Mouse (Mus musculus) heart, embryonic 11.5 days (tissue): ENCODE measurements around the gene Olfr1274-ps. TPM values are rescaled to one million over a fixed set of nuclear protein-coding genes. Genes with fewer than 3 reads are reported as not detected.
"Not testable (repeated sequence)": the region's sequence is repeated elsewhere in the genome, so short reads cannot be mapped to it uniquely, and the experiment has no call there.

Experiments
- ATAC-seq: fragments of 200-750 bp; cut with Nextera tagmentation; replicated peaks from 2 replicates; pipeline ENCODE4 v1.8.0; 2017; ENCODE audit warnings: moderate library complexity; ENCODE audit not compliant: insufficient number of reproducible peaks, low FRiP score, low TSS enrichment
- H3K27ac ChIP-seq: fragments of 300-500 bp; sonication (generic); 2 replicates; pipeline ENCODE4 v1.5.1; 2014; ENCODE audit warnings: mild to moderate bottlenecking, low read depth, low read length
- H3K27me3 ChIP-seq: fragments of 300-500 bp; sonication (generic); 2 replicates; pipeline ENCODE4 v1.6.1; 2014; ENCODE audit warnings: mild to moderate bottlenecking, low read length, mixed read lengths; ENCODE audit not compliant: control insufficient read depth, insufficient read depth
- H3K36me3 ChIP-seq: fragments of 300-500 bp; sonication (generic); 2 replicates; pipeline ENCODE4 v1.6.1; 2014; ENCODE audit warnings: mild to moderate bottlenecking, low read length, moderate library complexity, mixed read lengths; ENCODE audit not compliant: control insufficient read depth, insufficient read depth
- H3K4me1 ChIP-seq: fragments of 300-500 bp; sonication (generic); 2 replicates; pipeline ENCODE4 v1.6.1; 2014; ENCODE audit warnings: low read length; ENCODE audit not compliant: control insufficient read depth, insufficient read depth
- H3K4me2 ChIP-seq: fragments of 300-500 bp; sonication (generic); 2 replicates; pipeline ENCODE4 v1.6.1; 2014; ENCODE audit warnings: mild to moderate bottlenecking, moderate library complexity
- H3K4me3 ChIP-seq: fragments of 300-500 bp; sonication (generic); 2 replicates; pipeline ENCODE4 v1.5.1; 2014; ENCODE audit warnings: low read depth, low read length
- H3K9ac ChIP-seq: fragments of 300-500 bp; sonication (generic); 2 replicates; pipeline ENCODE4 v1.6.1; 2014; ENCODE audit warnings: mild to moderate bottlenecking, low read depth, low read length, moderate library complexity
- H3K9me3 ChIP-seq: fragments of 300-500 bp; sonication (generic); replicated peaks from 2 replicates; pipeline ENCODE4 v1.6.1; 2016; ENCODE audit warnings: low read length; ENCODE audit not compliant: control insufficient read depth
- WGBS: fragments of 180-500 bp; shearing (Covaris S2); extraction: QIAGEN DNeasy Blood & Tissue Kit; methylation state at CpG from one replicate; pipeline ENCODE4 v1.1.7; 2014; ENCODE audit not compliant: insufficient replicate concordance; 5-methylcytosine and 5-hydroxymethylcytosine counted together
- polyA plus RNA-seq: library from polyadenylated mRNA; unstranded; fragments of >200 nt; fragmentation: Nextera tagmentation; extraction: Ambion mirVana; gene quantifications from 2 replicates; pipeline ENCODE4 v1.2.1, GENCODE M21; 2014

Olfr1274-ps gene
- polyA plus RNA-seq, 1 experiment from 2014 or later, result not detected

DNA sequence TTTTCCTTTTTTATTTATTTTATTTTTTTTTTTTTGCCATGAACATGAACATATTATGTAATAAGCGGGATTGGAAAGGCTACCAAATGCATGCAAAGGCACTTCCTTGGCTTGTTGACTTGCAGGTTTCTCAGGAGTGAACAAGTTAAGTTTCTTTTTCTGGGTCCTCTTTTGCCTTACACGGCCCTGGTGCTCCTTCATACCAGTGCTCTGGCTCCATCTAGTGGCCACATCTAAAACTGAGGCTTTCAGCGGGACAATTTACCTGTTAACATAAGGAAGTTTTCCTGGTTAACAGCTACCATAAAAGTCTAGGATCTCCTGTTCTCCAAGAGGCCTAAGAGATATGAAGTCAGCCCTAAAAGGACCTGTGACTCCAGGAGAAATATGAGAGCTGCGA, 31.3 kb downstream of the Olfr1274-ps start:
- not testable (repeated sequence) for H3K4me2 ChIP-seq, H3K4me1 ChIP-seq, H3K27me3 ChIP-seq, ATAC-seq, H3K9me3 ChIP-seq, H3K9ac ChIP-seq, H3K36me3 ChIP-seq, H3K4me3 ChIP-seq, H3K27ac ChIP-seq
- WGBS, result no CpG with 5 or more reads among the region's 4 CpGs

DNA sequence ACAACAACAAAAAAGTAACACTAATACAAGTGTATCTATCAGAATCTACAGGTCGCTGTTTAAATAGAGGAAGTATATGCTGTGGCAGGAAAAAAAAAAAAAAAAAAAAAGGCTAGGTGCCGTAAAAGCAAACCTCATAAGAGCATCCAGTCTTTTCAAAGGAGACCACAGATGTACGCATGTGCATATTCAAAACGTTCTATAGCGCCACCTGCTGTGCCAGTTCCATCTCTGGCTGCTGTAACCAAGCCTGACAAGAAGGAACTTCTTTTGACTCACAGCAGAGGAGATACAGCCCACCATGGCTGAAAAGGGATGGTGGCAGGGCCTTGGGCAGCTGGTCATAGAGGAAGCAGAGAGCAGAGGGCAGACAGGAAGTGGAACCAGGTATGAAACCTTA, 39.0 kb downstream of the Olfr1274-ps start:
- H3K27me3 ChIP-seq, H3K9me3 ChIP-seq, H3K36me3 ChIP-seq, H3K27ac ChIP-seq, H3K9ac ChIP-seq, H3K4me2 ChIP-seq, H3K4me3 ChIP-seq, H3K4me1 ChIP-seq, ATAC-seq: not testable (repeated sequence)
- WGBS, result 88% methylated on average over 1 of the region's 5 CpGs

DNA sequence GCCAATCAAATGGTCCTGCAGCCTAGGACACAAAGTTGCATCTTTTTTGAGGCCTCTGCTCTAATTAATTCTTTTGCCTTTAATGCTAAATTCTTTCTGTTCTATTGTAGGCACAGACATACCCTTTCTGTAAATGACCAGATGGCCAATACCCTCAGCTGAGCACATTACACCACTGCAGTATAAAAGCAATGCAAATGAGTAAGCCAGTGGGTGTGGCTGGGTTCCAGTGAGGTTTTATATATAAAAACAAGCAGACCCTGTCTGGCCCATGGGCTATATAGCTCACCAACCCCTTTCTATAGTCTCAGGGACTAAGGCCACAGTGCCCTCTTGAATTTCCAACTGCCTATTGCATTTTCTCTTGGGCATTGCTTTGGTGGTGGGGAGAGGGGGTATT, 41.7 kb downstream of the Olfr1274-ps start:
- H3K27ac ChIP-seq, result not testable (repeated sequence)

DNA sequence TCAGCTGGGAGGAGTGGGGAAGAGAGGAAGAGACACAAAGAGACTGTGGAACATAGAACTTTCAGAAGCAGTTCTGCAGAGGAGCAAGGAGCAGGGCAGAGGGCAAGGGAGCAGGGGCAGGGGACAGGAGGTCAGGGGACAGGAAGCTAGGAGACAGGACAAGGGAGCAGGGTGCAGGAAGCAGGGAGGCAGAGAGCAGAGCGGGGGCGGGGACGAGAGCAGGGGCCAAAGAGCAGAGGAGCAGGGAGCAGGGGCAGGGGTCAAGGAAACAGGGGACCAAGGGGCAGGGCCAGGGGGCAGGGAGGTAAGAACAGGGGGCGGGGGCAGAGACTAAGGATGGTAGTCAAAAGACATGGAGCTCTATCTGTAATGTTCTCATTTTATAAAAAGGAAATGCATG, 43.3 kb downstream of the Olfr1274-ps start:
- 45% methylated on average over 4 of the region's 4 CpGs for WGBS
- not testable (repeated sequence) for H3K9ac ChIP-seq, H3K36me3 ChIP-seq, H3K27ac ChIP-seq, H3K27me3 ChIP-seq, H3K4me2 ChIP-seq, H3K4me3 ChIP-seq, ATAC-seq, H3K9me3 ChIP-seq, H3K4me1 ChIP-seq

More for the DNA sequence above, 41.7 kb downstream of the Olfr1274-ps start:
- not testable (repeated sequence) for H3K4me2 ChIP-seq, H3K9me3 ChIP-seq, H3K4me3 ChIP-seq, H3K9ac ChIP-seq, H3K4me1 ChIP-seq, H3K36me3 ChIP-seq, H3K27me3 ChIP-seq, ATAC-seq

DNA sequence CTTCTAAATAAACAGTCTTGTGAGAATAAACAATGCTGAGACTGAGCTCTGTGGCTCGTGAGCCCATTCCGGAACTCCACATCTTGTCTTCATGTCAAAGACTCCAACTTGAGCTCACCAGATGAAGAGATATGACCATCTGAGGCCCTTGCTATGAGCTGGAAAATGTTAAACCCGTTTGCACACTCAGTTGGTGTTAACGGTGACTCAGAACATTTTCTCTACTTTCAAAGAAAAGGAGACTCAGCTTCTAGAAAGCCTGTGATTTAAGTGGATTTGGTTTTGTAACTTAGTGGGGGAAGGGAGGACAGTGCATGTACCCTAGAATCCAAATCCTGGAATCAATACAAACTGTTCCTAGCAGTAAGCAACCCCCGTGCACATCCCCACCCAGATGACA, 45.3 kb downstream of the Olfr1274-ps start:
- H3K9me3 ChIP-seq, result no peaks in the 10 kb centered on the region
- no peaks in the 10 kb centered on the region for H3K36me3 ChIP-seq
- H3K9ac ChIP-seq, result no peak overlapping the region
- 72% methylated on average over 5 of the region's 5 CpGs for WGBS
- ATAC-seq, result no peak
- no peak overlapping the region for H3K4me2 ChIP-seq
- H3K4me3 ChIP-seq, result no peak overlapping the region
- no peak overlapping the region for H3K27ac ChIP-seq
- no peaks in the 10 kb centered on the region for H3K4me1 ChIP-seq
- H3K27me3 ChIP-seq, result no peaks in the 10 kb centered on the region

DNA sequence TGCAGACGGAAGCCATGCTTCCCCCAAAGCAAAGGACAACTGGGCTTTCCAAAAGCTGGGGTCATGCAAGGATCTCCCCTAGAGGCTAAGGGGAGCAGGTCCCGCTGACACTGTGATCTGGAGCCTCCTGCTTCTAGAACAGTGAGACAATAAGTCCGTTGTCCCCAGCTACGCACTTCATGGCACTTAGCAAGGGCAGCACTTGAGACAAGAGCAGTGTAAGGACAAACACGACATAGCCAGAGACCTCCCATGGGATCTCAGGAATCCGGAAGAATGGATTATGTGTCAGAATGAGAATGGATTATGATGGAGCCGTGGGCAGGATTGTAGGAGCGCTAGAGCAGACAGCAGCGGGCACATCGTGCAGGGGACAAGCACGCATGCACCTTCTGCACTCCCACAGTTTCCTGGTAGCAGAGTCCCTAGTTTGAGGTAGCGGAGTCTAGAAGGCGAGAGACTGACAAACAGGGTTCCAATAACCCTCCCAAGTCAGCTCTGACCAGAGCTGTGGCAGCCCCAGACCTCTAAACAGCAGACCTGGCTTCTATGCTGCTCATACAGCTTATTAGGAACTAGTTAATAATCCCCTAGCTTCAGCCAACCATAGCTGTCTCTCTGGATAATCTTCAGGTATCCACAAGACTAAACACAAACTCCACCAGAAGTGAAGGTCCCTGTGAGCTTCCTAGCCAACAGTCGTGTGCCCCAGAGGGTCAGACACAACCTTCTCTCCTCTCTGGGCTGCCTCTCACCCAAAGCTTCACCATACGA, 50.7 kb downstream of the Olfr1274-ps start:
- Histone ChIP-seq H3K4me2 (no peak overlapping the region), H3K4me3 (no peak overlapping the region), H3K4me1 (no peaks in the 10 kb centered on the region), H3K9ac (no peak overlapping the region), H3K36me3 (no peaks in the 10 kb centered on the region), H3K27me3 (no peaks in the 10 kb centered on the region), H3K9me3 (no peaks in the 10 kb centered on the region), H3K27ac (no peak overlapping the region)
- no peak for ATAC-seq
- WGBS, result 79% methylated on average over 15 of the region's 15 CpGs

DNA sequence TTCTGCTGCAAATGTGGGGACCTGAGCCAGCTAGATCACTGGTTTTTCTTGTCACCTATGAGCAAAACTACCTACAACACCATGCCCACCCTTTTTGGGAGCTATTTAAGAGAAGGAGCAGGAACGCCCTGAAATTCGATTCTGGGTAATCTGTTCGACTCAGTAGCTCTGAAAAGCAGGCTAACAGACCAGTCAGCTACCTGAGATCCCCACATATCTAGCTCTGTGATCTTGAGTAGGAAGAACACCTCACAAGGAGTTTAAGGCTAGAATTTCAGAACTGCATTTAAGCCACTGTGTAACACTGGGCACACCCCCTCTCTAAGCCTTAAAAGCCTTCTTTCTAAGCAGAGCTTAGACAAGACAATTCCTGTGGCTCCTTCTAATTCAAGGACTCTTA, 53.9 kb downstream of the Olfr1274-ps start:
- Histone ChIP-seq H3K4me1 (no peaks in the 10 kb centered on the region), H3K4me3 (no peak overlapping the region), H3K9ac (no peak overlapping the region), H3K36me3 (no peaks in the 10 kb centered on the region), H3K4me2 (no peak overlapping the region), H3K27me3 (no peaks in the 10 kb centered on the region), H3K9me3 (no peaks in the 10 kb centered on the region), H3K27ac (no peak overlapping the region)
- ATAC-seq, result no peak
- 82% methylated on average over 3 of the region's 3 CpGs for WGBS

Other genes starting within 250 kb of the Olfr1274-ps start
- gene Olfr1270, start 245.6 kb upstream of the Olfr1274-ps start, polyA plus RNA-seq, result not detected in 2 replicates
- gene Olfr1506, start 174.2 kb upstream of the Olfr1274-ps start, polyA plus RNA-seq, result not detected in 2 replicates
- gene Olfr142, start 141.1 kb upstream of the Olfr1274-ps start, polyA plus RNA-seq, result not detected in 2 replicates
- not detected in 2 replicates for gene Olfr1271, start 127.7 kb upstream of the Olfr1274-ps start, polyA plus RNA-seq
- not detected in 2 replicates for gene Olfr1272, start 105.8 kb upstream of the Olfr1274-ps start, polyA plus RNA-seq
- gene Gm13769, start 76.5 kb upstream of the Olfr1274-ps start, polyA plus RNA-seq, result 0.08 TPM in 1 of 2 replicates, not detected in the other
- gene Ptprj, start 182.0 kb downstream of the Olfr1274-ps start, polyA plus RNA-seq, result 1.6 and 1.7 TPM in 2 replicates